Mouse (Mus musculus) myocyte (in vitro differentiated cells): ENCODE data around the gene Dctn1. TPM values are rescaled to one million over a fixed set of nuclear protein-coding genes. Genes with fewer than 3 reads are reported as not detected.

Experiments
- H3K27me3 ChIP-seq: one replicate; pipeline ENCODE4 v1.6.1; 2011; ENCODE audit not compliant: control insufficient read depth, insufficient read depth, insufficient read length
- H3K36me3 ChIP-seq: one replicate; pipeline ENCODE4 v1.6.1; 2011; ENCODE audit not compliant: control insufficient read depth, insufficient read depth
- H3K4me2 ChIP-seq: one replicate; pipeline ENCODE4 v1.6.1; 2011; ENCODE audit warnings: low read depth, control low read depth
- H3K4me3 ChIP-seq: one replicate; pipeline ENCODE4 v1.5.1; 2011; ENCODE audit warnings: mild to moderate bottlenecking, control low read depth, moderate library complexity
- H3K79me2 ChIP-seq: one replicate; pipeline ENCODE4 v1.6.1; 2011; ENCODE audit not compliant: control insufficient read depth, insufficient read depth
- H3ac ChIP-seq: one replicate; pipeline ENCODE4 v1.6.1; 2011; ENCODE audit not compliant: control insufficient read depth, insufficient read length
- CEBPB ChIP-seq: IDR thresholded peaks from 2 replicates; pipeline ENCODE4 v1.6.1; 2011; ENCODE audit warnings: mild to moderate bottlenecking, moderate library complexity; ENCODE audit not compliant: poor library complexity, insufficient read depth, severe bottlenecking
- E2F4 ChIP-seq: IDR thresholded peaks from one replicate; pipeline ENCODE4 v1.6.1; 2011; ENCODE audit warnings: mild to moderate bottlenecking, control low read depth, moderate library complexity; ENCODE audit not compliant: insufficient read depth
- MAX ChIP-seq: IDR thresholded peaks from one replicate; pipeline ENCODE4 v1.6.1; 2011; ENCODE audit warnings: low read depth, mild to moderate bottlenecking, control low read depth
- MYOD1 ChIP-seq, 3 experiments: IDR thresholded peaks; one replicate each; pipeline ENCODE4 v1.6.1; 2011; ENCODE audit warnings: control low read depth in 2 of 3, low read depth in 2 of 3, mild to moderate bottlenecking in 2 of 3, moderate library complexity in 1 of 3; ENCODE audit not compliant: insufficient read length in 2 of 3, control insufficient read depth in 1 of 3
- MYOG ChIP-seq, 3 experiments: IDR thresholded peaks; one replicate each; pipeline ENCODE4 v1.6.1; 2011; ENCODE audit warnings: control low read depth in 2 of 3, low read depth in 2 of 3, mild to moderate bottlenecking in 2 of 3; ENCODE audit not compliant: insufficient read length in 2 of 3, control insufficient read depth in 1 of 3, insufficient read depth in 1 of 3
- POLR2A ChIP-seq: IDR thresholded peaks from one replicate; pipeline ENCODE4 v1.6.1; 2011; ENCODE audit warnings: low read depth, mild to moderate bottlenecking, control low read depth, moderate library complexity; ENCODE audit not compliant: insufficient read length
- POLR2AphosphoS2 ChIP-seq: IDR thresholded peaks from one replicate; pipeline ENCODE4 v1.6.1; 2011; ENCODE audit warnings: low read depth, control low read depth; ENCODE audit not compliant: insufficient read length
- REST ChIP-seq: IDR thresholded peaks from one replicate; pipeline ENCODE4 v1.6.1; 2011; ENCODE audit warnings: mild to moderate bottlenecking, control low read depth, moderate library complexity; ENCODE audit not compliant: insufficient read depth, insufficient read length
- SRF ChIP-seq: IDR thresholded peaks from one replicate; pipeline ENCODE4 v1.6.1; 2011; ENCODE audit warnings: low read depth; ENCODE audit not compliant: control insufficient read depth, insufficient read length
- TCF12 ChIP-seq: IDR thresholded peaks from one replicate; pipeline ENCODE4 v1.6.1; 2011; ENCODE audit warnings: mild to moderate bottlenecking, control low read depth; ENCODE audit not compliant: poor library complexity, insufficient read depth, severe bottlenecking
- TCF3 ChIP-seq: IDR thresholded peaks from one replicate; pipeline ENCODE4 v1.6.1; 2011; ENCODE audit warnings: low read depth, control low read depth; ENCODE audit not compliant: insufficient read length
- USF1 ChIP-seq: IDR thresholded peaks from one replicate; pipeline ENCODE4 v1.6.1; 2011; ENCODE audit warnings: low read depth, mild to moderate bottlenecking, control low read depth, moderate library complexity
- polyA plus RNA-seq: library from polyadenylated mRNA; unstranded; fragments of >200 nt; fragmentation: generic; extraction: Trizol; gene quantifications from one replicate; pipeline ENCODE4 v1.2.1, GENCODE M21; 2012; ENCODE audit warnings: missing spikeins

Dctn1 gene
- polyA plus RNA-seq, 1 experiment = 106 TPM

DNA sequence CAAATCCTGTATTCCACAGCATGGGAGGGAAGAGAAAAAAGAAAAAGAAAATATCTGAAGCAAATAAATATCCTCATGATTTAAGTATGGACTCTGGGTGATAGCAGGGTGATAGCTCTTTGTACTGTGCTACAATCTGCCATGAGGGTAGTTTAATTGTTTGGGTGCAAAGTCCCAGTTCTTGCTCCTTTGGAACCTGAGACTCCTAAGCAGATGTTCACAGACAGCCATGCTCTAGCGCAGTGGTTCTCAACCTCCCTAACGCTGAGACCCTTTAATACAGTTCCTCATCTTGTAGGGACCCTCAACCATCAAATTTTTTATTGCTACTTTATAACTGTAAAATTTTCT is 42.3 kb downstream of the Dctn1 start:
- no peaks in the 10 kb centered on the region for H3K79me2 ChIP-seq

DNA sequence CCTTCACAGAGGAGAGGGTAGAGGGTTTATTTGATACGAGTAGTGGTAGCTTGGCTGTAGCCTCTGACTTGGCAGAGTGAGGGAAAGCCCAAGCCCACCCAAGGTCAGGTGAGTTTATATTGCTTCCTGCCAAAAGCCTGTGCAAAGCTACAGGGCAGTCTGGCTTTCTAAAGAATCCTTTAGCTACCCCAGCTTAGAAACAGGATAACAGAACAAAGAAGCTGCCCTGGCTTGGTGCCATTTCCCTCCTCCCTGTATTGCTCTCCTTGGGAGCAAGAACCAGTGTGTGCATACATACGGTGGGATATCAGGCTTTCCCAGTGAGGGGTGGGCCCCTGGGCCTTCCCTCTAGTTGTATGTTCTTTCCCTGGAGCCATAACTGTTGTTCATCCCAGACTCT is 44.8 kb downstream of the Dctn1 start:
- TF ChIP-seq MYOD1 (IDR thresholded peaks at IDR 0.05; ENCODE audit: control insufficient read depth in 1 of 3, insufficient read length in 2 of 3, low read depth in 2 of 3) (no peak), TCF3 (no peak), E2F4 (no peak)

More for the DNA sequence above, 42.3 kb downstream of the Dctn1 start:
- H3ac ChIP-seq = no peak overlapping the region
- no peak overlapping the region for H3K4me2 ChIP-seq
- H3K27me3 ChIP-seq = peaks cover 9% of the 10 kb centered on the region
- no peak overlapping the region for H3K4me3 ChIP-seq
- no peak for TF ChIP-seq MAX
- TF ChIP-seq TCF3 = no peak
- TF ChIP-seq REST = no peak
- no peak for TF ChIP-seq USF1
- TF ChIP-seq MYOD1 (IDR thresholded peaks at IDR 0.05; ENCODE audit: control insufficient read depth in 1 of 3, insufficient read length in 2 of 3, low read depth in 2 of 3) = no peak
- no peak for TF ChIP-seq SRF
- TF ChIP-seq TCF12 = no peak
- no peak for TF ChIP-seq POLR2A
- TF ChIP-seq MYOG (IDR thresholded peaks at IDR 0.05; ENCODE audit: control insufficient read depth in 1 of 3, insufficient read depth in 1 of 3, insufficient read length in 2 of 3, low read depth in 2 of 3) = no peak
- H3K36me3 ChIP-seq = no peaks in the 10 kb centered on the region

DNA sequence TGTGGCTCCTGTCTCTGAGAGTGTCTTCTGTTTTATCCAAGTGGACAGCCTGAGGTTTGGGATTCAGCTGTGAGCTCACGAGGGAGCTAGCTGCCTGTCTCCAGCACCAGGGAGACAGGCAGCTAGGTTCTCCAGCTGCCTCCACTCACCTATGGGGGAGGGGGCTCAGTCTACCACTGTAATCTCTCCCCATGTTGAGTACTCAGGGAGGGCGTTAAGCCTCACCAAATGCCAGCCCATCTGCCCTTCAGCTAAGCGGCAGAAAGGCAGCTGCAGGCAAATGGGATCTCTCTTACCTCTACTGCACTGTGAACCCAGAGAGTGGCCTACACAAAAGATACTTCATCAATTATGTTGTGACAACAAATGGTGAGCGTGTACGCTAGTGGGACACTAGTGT is 45.8 kb downstream of the Dctn1 start:
- TF ChIP-seq SRF = no peak
- no peak for TF ChIP-seq MYOG (IDR thresholded peaks at IDR 0.05; ENCODE audit: control insufficient read depth in 1 of 3, insufficient read depth in 1 of 3, insufficient read length in 2 of 3, low read depth in 2 of 3)
- TF ChIP-seq MAX = no peak
- TF ChIP-seq POLR2AphosphoS2 = no peak
- TF ChIP-seq CEBPB = no peak
- TF ChIP-seq MYOD1 (IDR thresholded peaks at IDR 0.05; ENCODE audit: control insufficient read depth in 1 of 3, insufficient read length in 2 of 3, low read depth in 2 of 3) = no peak
- no peak for TF ChIP-seq TCF12
- TF ChIP-seq POLR2A = no peak
- TF ChIP-seq REST = no peak
- no peak for TF ChIP-seq E2F4
- no peak for TF ChIP-seq TCF3
- TF ChIP-seq USF1 = no peak
- Histone ChIP-seq H3K4me2 (no peak overlapping the region), H3K27me3 (peaks cover 9% of the 10 kb centered on the region), H3K36me3 (no peaks in the 10 kb centered on the region), H3ac (no peak overlapping the region), H3K79me2 (no peaks in the 10 kb centered on the region), H3K4me3 (no peak overlapping the region)

More for the DNA sequence above, 44.8 kb downstream of the Dctn1 start:
- H3ac ChIP-seq = no peak overlapping the region
- no peaks in the 10 kb centered on the region for H3K36me3 ChIP-seq
- no peaks in the 10 kb centered on the region for H3K79me2 ChIP-seq
- no peak overlapping the region for H3K4me3 ChIP-seq
- H3K4me2 ChIP-seq = no peak overlapping the region
- H3K27me3 ChIP-seq = peaks cover 9% of the 10 kb centered on the region

DNA sequence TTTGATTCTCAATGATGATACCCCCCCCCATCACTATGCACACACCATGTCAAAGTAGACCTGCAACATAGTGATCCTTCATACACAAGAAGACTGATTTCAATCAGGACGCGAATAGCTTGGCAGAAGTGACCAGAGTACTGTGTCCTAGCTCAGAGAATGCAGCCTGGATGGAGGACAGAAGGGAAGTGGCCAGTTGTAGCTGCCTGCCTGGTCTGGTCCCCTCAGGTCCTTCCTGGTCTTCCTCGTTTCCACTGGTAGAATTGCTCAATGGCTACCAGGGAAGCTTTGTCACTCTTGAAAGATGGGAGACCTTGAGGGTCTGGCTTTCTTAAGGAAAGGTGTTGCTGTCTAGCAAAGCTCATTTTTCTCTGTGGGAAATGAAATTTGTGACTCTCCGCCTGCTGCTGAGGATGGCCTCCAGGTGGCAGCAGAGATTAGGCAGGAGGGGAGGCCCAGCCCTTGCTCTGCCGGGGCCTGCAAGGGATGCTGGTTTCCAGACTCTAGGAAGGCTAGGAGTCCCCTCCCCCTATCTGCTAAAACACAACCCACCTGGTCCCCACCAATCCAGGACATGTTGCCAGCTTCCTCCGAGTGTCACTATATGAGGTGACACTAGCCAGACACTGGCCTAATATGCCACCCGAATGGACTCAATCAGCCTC is 49.4 kb downstream of the Dctn1 start:
- Histone ChIP-seq H3K36me3 (no peaks in the 10 kb centered on the region), H3K27me3 (peaks cover 13% of the 10 kb centered on the region), H3ac (no peak overlapping the region), H3K4me3 (no peak overlapping the region), H3K4me2 (no peak overlapping the region), H3K79me2 (no peaks in the 10 kb centered on the region)
- TF ChIP-seq SRF (no peak), REST (no peak), POLR2AphosphoS2 (no peak)

DNA sequence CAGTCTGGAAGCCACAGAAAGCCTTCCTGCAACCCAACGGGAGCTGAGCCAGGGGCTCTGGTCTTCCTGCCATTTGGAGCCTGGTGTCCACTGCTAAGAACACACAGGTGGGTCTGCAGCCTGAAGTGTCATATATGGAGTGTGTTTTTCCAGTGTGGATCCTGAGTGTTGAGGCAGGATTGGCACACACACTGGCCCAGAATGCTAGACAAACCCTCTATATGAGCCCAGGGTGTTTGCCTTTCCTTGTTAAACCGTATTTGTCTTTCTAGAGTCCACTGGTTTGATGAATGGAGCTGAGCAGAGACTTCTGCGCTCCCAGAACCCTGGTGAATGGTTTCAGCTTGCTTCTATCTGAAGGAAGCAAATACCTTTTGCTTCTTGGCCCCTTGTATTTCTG is 54.1 kb downstream of the Dctn1 start, which contains the start of gene Slc4a5:
Slc4a5 (plus strand) TSS at position 15 of the 400 bp plus-strand sequence.
- H3K4me2 ChIP-seq = no peak within 1 kb of the TSS
- no peaks in the 10 kb centered on the region for H3K36me3 ChIP-seq
- no peaks in the 10 kb centered on the region for H3K79me2 ChIP-seq
- H3K27me3 ChIP-seq = peaks cover 37% of the 10 kb centered on the region
- no peak within 1 kb of the TSS for H3ac ChIP-seq
- no peak within 1 kb of the TSS for H3K4me3 ChIP-seq
- no peak for TF ChIP-seq POLR2AphosphoS2
- TF ChIP-seq TCF12 = no peak
- no peak for TF ChIP-seq USF1
- TF ChIP-seq CEBPB = no peak
- no peak for TF ChIP-seq MYOG (IDR thresholded peaks at IDR 0.05; ENCODE audit: control insufficient read depth in 1 of 3, insufficient read depth in 1 of 3, insufficient read length in 2 of 3, low read depth in 2 of 3)
- TF ChIP-seq MYOD1 (IDR thresholded peaks at IDR 0.05; ENCODE audit: control insufficient read depth in 1 of 3, insufficient read length in 2 of 3, low read depth in 2 of 3) = no peak
- TF ChIP-seq SRF = no peak
- no peak for TF ChIP-seq POLR2A
- TF ChIP-seq MAX = no peak
- TF ChIP-seq TCF3 = no peak
- no peak for TF ChIP-seq REST
- no peak for TF ChIP-seq E2F4
